Mouse (Mus musculus) ES-Bruce4 (cell line): ENCODE data around the gene Tbc1d14. TPM values are rescaled to one million over a fixed set of nuclear protein-coding genes. Genes with fewer than 3 reads are reported as not detected.

ENCODE experiments used
- H3K27ac ChIP-seq: 2 replicates; pipeline ENCODE4 v1.5.1; 2012; ENCODE audit warnings: low read length, inconsistent platforms; ENCODE audit not compliant: insufficient read depth
- H3K27me3 ChIP-seq: 2 replicates; pipeline ENCODE4 v1.6.1; 2012; ENCODE audit warnings: mild to moderate bottlenecking, low read length, inconsistent platforms; ENCODE audit not compliant: control insufficient read depth, poor library complexity, insufficient read depth, severe bottlenecking
- H3K36me3 ChIP-seq: 2 replicates; pipeline ENCODE4 v1.6.1; 2012; ENCODE audit warnings: inconsistent platforms, mild to moderate bottlenecking, low read length, moderate library complexity; ENCODE audit not compliant: control insufficient read depth, poor library complexity, insufficient read depth, severe bottlenecking
- H3K4me1 ChIP-seq: one replicate; pipeline ENCODE4 v1.8.1; 2011; ENCODE audit warnings: low read length; ENCODE audit not compliant: control insufficient read depth, insufficient read depth
- H3K4me3 ChIP-seq: 2 replicates; pipeline ENCODE4 v1.5.1; 2011; ENCODE audit warnings: low read depth, mild to moderate bottlenecking, low read length
- H3K9ac ChIP-seq: 2 replicates; pipeline ENCODE4 v1.6.1; 2012; ENCODE audit warnings: low read depth, mild to moderate bottlenecking, inconsistent platforms; ENCODE audit not compliant: poor library complexity, severe bottlenecking
- H3K9me3 ChIP-seq: replicated peaks from 2 replicates; pipeline ENCODE4 v1.6.1; 2012; ENCODE audit warnings: mild to moderate bottlenecking, low read length, inconsistent platforms; ENCODE audit not compliant: control insufficient read depth, poor library complexity, insufficient read depth, severe bottlenecking
- CTCF ChIP-seq: IDR thresholded peaks from one replicate; pipeline ENCODE4 v1.8.1; 2011; ENCODE audit warnings: low read depth, low read length
- EP300 ChIP-seq: IDR thresholded peaks from 2 replicates; pipeline ENCODE4 v1.6.1; 2011; ENCODE audit warnings: low read depth, low read length; ENCODE audit not compliant: insufficient read depth
- POLR2A ChIP-seq: IDR thresholded peaks from one replicate; pipeline ENCODE4 v1.8.1; 2011; ENCODE audit warnings: low read length; ENCODE audit not compliant: insufficient read depth
- polyA plus RNA-seq: library from polyadenylated mRNA; stranded (reverse); fragments of >200 nt; gene quantifications from 2 replicates; pipeline ENCODE4 v1.2.4, GENCODE M21; 2011; ENCODE audit warnings: low read depth; ENCODE audit not compliant: missing spikeins, insufficient read depth, insufficient read length

Gene Tbc1d14
- polyA plus RNA-seq, 1 experiment = 28.8 TPM

DNA sequence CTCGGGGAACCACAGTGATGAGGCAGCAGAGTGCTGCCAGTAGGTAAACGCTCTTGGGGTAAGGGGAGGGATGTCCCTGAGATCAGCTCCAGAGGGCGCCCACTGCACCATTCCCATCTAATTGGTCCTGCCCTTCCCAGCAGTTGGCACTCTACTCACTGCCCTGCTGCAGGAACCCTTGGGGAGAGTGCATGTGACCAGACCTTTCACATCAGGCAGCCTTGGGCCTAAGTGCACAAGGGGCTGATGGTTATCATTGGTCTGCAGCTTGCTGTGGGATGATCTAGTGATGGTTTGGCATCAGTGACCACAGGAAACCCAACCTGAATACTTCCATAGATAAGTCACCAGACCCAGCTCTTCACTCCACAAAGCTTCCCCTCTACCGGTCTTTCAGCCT is 4.6 kb upstream of the Tbc1d14 start:
- Histone ChIP-seq H3K27me3 (no peaks in the 10 kb centered on the region), H3K4me1 (no peaks in the 10 kb centered on the region), H3K9me3 (no peaks in the 10 kb centered on the region), H3K36me3 (no peaks in the 10 kb centered on the region), H3K4me3 (no peak overlapping the region), H3K27ac (no peak overlapping the region), H3K9ac (no peak overlapping the region)
- TF ChIP-seq POLR2A = no peak
- peak; percentile 33 for TF ChIP-seq CTCF

DNA sequence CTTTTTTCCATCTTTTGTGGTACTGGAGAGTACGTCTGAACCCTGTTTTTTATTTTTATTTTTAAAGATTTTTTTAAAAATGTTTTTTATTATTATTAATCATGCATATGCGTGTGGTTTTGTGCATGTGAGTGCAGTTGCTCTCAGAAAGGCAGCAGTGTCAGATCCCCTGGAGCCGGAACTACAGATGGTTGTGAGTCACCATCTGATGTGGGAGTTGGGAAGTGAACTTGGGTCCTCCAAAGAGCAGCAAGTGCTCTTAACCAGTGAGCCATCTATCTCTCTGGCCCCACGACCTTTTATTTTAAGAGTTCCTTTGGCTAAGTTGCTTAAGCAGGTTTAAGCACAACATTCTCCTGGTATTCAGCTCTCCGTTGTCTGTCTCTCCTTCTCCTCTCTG is 3.1 kb upstream of the Tbc1d14 start:
- H3K9me3 ChIP-seq = no peaks in the 10 kb centered on the region
- no peaks in the 10 kb centered on the region for H3K27me3 ChIP-seq
- no peak overlapping the region for H3K4me3 ChIP-seq
- no peak overlapping the region for H3K27ac ChIP-seq
- no peaks in the 10 kb centered on the region for H3K4me1 ChIP-seq
- H3K36me3 ChIP-seq = no peaks in the 10 kb centered on the region
- H3K9ac ChIP-seq = no peak overlapping the region
- TF ChIP-seq EP300 = no peak
- no peak for TF ChIP-seq POLR2A
- TF ChIP-seq CTCF = no peak

DNA sequence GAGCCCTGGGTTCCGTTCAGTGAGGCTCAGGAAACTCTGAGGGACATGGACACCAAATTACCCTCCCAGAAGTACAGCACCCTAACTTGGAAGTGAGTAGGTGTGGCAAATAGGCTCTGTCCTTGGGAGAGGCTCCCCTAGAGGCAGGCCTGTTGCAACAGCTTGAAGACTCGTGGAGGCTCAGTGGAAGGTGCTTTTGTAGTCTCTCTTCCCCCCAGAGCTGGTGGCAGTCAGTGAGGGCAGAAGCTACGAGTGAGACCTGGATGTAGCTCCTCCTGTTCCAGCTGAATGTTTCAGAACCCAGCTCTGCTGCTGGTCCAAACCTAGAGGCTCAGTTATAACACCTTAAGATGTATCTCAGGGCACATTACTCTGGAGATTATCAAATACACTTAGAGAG is 2.0 kb upstream of the Tbc1d14 start:
- TF ChIP-seq CTCF (no peak), POLR2A (no peak), EP300 (no peak)
- no peak overlapping the region for H3K27ac ChIP-seq
- no peak overlapping the region for H3K4me3 ChIP-seq

DNA sequence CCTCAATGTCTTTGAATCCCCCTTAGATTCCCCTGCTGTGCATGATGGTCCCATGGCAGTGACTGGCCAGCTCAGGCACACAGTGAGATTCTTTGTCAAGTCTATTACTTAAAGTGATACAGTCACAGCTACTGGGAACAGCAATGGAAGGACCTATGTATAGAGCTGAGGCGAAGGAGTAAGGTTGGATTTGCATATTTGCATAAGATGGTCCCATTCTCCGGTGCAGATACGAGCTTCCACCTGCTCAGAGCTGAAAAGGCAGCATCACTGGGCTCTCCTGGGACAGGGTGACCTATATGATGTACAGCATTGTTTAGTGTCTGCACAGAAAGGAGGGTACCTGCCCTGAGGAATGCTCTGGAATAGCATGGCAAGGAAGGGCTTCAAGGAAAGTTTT is 1.3 kb upstream of the Tbc1d14 start:
- Histone ChIP-seq H3K4me1 (no peaks in the 10 kb centered on the region), H3K27me3 (no peaks in the 10 kb centered on the region), H3K4me3 (no peak overlapping the region), H3K27ac (no peak overlapping the region), H3K36me3 (no peaks in the 10 kb centered on the region), H3K9me3 (no peaks in the 10 kb centered on the region), H3K9ac (no peak overlapping the region)
- TF ChIP-seq EP300 = no peak
- TF ChIP-seq POLR2A = no peak
- no peak for TF ChIP-seq CTCF

More for the DNA sequence above, 2.0 kb upstream of the Tbc1d14 start:
- no peaks in the 10 kb centered on the region for H3K9me3 ChIP-seq
- no peaks in the 10 kb centered on the region for H3K27me3 ChIP-seq
- H3K36me3 ChIP-seq = no peaks in the 10 kb centered on the region
- no peak overlapping the region for H3K9ac ChIP-seq
- no peaks in the 10 kb centered on the region for H3K4me1 ChIP-seq

DNA sequence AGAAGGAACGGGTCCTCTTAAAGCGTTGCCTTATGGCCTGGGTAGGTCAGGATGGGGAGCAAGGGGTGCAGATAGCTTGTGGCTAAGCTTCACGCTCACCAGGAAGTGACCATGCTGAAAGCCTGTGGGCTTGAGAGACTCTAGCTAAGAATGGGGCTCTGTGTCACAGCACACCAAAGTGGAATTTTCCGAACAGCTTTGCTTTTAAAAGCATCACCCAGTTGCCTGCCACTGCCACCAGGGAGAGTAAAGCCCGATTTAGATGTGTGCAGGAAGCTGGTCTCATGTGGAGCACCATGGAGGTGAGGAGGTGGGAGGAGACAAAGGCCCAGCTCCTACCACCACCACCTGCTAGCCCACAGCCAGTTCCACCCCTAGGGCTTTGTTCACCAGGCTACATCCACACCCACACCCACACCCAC is 2.6 kb downstream of the Tbc1d14 start:
- H3K36me3 ChIP-seq = no peaks in the 10 kb centered on the region
- H3K9ac ChIP-seq = no peak overlapping the region
- no peaks in the 10 kb centered on the region for H3K9me3 ChIP-seq
- no peaks in the 10 kb centered on the region for H3K27me3 ChIP-seq
- TF ChIP-seq POLR2A (no peak), EP300 (no peak), CTCF (no peak)
- H3K4me1 ChIP-seq = no peaks in the 10 kb centered on the region
- no peak overlapping the region for H3K27ac ChIP-seq
- H3K4me3 ChIP-seq = no peak overlapping the region

DNA sequence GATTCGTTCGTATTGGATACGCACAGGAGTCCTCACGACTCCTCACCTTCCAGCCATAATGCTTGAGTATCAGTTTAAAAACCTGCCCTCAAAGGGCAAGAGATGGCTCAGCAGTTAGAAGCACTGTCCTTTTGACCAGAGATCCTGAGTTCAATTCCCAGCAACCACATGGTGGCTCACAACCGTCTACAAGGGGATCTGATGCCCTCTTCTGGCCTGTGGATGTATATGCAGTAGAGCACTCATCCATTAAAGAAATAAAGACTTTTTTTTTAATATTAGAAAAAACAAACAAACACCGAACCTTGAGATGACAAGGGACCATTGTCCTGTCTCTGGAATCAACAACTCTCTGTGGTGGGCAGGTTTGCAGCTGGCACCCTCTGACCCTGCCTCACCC is 8.8 kb downstream of the Tbc1d14 start:
- H3K4me1 ChIP-seq = no peaks in the 10 kb centered on the region
- H3K36me3 ChIP-seq = no peaks in the 10 kb centered on the region
- no peaks in the 10 kb centered on the region for H3K27me3 ChIP-seq
- H3K9ac ChIP-seq = no peak overlapping the region
- no peaks in the 10 kb centered on the region for H3K9me3 ChIP-seq
- no peak overlapping the region for H3K4me3 ChIP-seq
- no peak overlapping the region for H3K27ac ChIP-seq
- no peak for TF ChIP-seq EP300
- peak; percentile 40 for TF ChIP-seq CTCF
- TF ChIP-seq POLR2A = no peak
